Mouse (Mus musculus) heart, embryonic 13.5 days (tissue): ENCODE data around the gene Dsn1. TPM values are rescaled to one million over a fixed set of nuclear protein-coding genes. Genes with fewer than 3 reads are reported as not detected.
A peak's percentile ranks its signal among the peaks of the same experiment; 100 is the strongest.

Experiments used
- ATAC-seq: fragments of 200-750 bp; cut with Nextera tagmentation; 2 replicates; pipeline ENCODE4 v1.8.0; 2017; ENCODE audit warnings: moderate TSS enrichment; ENCODE audit not compliant: insufficient number of reproducible peaks, low FRiP score, low TSS enrichment; ENCODE audit errors: extremely low read depth
- H3K27ac ChIP-seq: fragments of 300-500 bp; sonication (generic); replicated peaks from 2 replicates; pipeline ENCODE4 v1.5.1; 2015; ENCODE audit warnings: moderate library complexity, mild to moderate bottlenecking, inconsistent platforms
- H3K27me3 ChIP-seq: fragments of 300-500 bp; sonication (generic); replicated peaks from 2 replicates; pipeline ENCODE4 v1.6.1; 2015; ENCODE audit warnings: mild to moderate bottlenecking, inconsistent platforms
- H3K36me3 ChIP-seq: fragments of 300-500 bp; sonication (generic); 2 replicates; pipeline ENCODE4 v1.6.1; 2015; ENCODE audit warnings: mild to moderate bottlenecking, inconsistent platforms
- H3K4me1 ChIP-seq: fragments of 300-500 bp; sonication (generic); 2 replicates; pipeline ENCODE4 v1.6.1; 2015; ENCODE audit warnings: inconsistent platforms
- H3K4me2 ChIP-seq: fragments of 300-500 bp; sonication (generic); 2 replicates; pipeline ENCODE4 v1.6.1; 2015; ENCODE audit warnings: inconsistent platforms, mild to moderate bottlenecking, moderate library complexity
- H3K4me3 ChIP-seq: fragments of 300-500 bp; sonication (generic); 2 replicates; pipeline ENCODE4 v1.5.1; 2015; ENCODE audit warnings: moderate library complexity, mild to moderate bottlenecking, inconsistent platforms
- H3K9ac ChIP-seq: fragments of 300-500 bp; sonication (generic); 2 replicates; pipeline ENCODE4 v1.6.1; 2015; ENCODE audit warnings: inconsistent platforms, mild to moderate bottlenecking, moderate library complexity
- H3K9me3 ChIP-seq: fragments of 300-500 bp; sonication (generic); 2 replicates; pipeline ENCODE4 v1.6.1; 2016; ENCODE audit warnings: inconsistent platforms
- WGBS: fragments of 180-500 bp; shearing (Covaris S2); methylation state at CpG from one replicate; pipeline ENCODE4 v1.1.7; 2015; ENCODE audit warnings: mixed read lengths; 5-methylcytosine and 5-hydroxymethylcytosine counted together
- polyA plus RNA-seq: library from polyadenylated mRNA; unstranded; fragments of >200 nt; fragmentation: Nextera tagmentation; extraction: Ambion mirVana; gene quantifications from 2 replicates; pipeline ENCODE4 v1.2.1, GENCODE M21; 2015

The Dsn1 gene
- polyA plus RNA-seq, 1 experiment from 2014 or later = 30.2 TPM

DNA sequence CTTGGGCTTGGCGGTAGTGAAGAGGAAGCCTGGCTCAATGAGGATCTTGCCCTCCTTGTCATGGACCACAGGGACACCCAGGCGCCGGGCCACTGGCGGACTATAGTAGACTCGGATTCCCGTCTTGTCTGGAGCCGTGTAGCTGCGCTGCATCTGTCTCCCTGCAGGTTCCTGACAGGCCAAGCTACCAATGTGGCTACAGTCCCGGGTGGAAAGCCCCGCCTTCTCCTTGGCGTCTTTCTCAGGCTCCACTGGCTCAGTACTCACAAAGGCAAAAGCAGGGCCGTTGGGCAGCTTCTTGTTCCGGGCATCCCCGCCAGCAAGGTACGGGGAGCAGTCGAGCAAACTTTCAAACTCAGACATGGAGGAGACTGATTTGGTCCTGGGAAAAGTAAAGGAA is 14.2 kb upstream of the Dsn1 start:
- Histone ChIP-seq H3K36me3 (peaks cover 99% of the 10 kb centered on the region), H3K4me1 (peaks cover 15% of the 10 kb centered on the region), H3K27ac (no peak overlapping the region), H3K4me2 (no peak overlapping the region), H3K9ac (no peak overlapping the region), H3K27me3 (no peaks in the 10 kb centered on the region), H3K9me3 (peaks cover 9% of the 10 kb centered on the region; the same call in 1 of the 2 replicates), H3K4me3 (no peak overlapping the region)
- ATAC-seq = no peak
- 90% methylated on average over 16 of the region's 16 CpGs for WGBS

DNA sequence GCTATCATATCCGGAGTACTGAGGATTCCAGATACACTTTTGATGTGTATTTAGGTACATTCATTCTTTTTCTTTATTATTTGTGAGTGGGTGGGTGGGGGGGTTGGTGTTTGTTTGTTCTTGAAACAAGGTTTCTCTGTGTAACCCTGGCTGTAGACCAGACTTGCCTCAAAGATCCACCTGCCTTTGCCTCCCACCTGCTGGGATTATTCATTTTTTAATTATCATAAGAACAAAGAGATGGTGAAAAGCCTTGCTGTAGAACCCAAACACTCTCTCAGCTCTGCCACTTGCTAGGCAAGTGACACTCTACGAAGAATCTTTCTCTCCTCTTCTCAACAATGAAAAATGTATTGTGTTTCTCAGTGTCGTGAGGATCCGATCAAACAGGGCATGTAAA is 12.3 kb upstream of the Dsn1 start:
- H3K27me3 ChIP-seq = no peaks in the 10 kb centered on the region
- peaks cover 17% of the 10 kb centered on the region for H3K4me1 ChIP-seq
- no peak overlapping the region for H3K4me2 ChIP-seq
- H3K9ac ChIP-seq = no peak overlapping the region
- H3K9me3 ChIP-seq = no peaks in the 10 kb centered on the region
- H3K36me3 ChIP-seq = peaks cover 98% of the 10 kb centered on the region
- no peak for ATAC-seq
- no peak overlapping the region for H3K27ac ChIP-seq
- WGBS = 92% methylated on average over 4 of the region's 4 CpGs
- no peak overlapping the region for H3K4me3 ChIP-seq

DNA sequence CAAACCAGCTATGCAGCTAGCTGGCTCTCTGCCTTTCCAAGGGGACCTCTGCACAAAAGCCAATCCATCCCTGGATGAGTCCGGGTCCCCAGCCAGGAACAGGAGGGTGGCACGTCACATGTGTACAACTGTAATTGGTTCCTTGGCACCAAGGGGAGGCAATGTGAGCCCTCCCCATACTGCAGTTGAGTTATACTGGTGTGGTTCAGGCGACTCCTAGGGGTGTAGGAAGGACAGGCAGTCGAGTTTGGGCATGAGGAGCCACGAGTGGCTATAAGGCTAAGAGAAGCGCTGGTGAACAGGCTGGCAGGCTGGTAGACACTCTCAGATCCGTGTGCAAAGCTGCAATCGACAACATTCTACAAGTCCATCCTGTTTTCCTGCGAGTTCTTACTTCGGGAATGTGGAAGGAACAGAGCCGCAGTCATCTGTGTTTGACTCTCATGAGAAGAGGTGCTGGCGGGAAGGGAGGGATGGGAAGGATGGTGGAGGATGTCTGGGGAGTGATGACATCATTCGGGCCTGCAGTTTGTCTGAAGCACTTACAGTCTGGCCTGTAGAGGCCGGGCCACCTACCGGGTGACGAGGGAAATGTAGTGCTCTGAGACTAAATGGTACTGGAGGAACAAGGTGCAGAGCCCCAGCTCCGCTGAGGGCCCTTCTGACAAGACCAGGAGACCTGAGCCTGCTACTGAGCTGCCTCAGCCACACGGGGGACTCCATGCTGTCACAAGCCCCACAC is 9.7 kb upstream of the Dsn1 start:
- peak; percentile 47; the same call in 1 of the 2 replicates for ATAC-seq
- Histone ChIP-seq H3K9me3 (no peaks in the 10 kb centered on the region), H3K4me2 (no peak overlapping the region), H3K4me3 (no peak overlapping the region), H3K9ac (0 out of 2 replicates have a peak overlapping the region, but pooled peaks have one; percentile 47), H3K27me3 (no peaks in the 10 kb centered on the region), H3K36me3 (peaks cover 84% of the 10 kb centered on the region), H3K27ac (peak overlapping the region; percentile 9), H3K4me1 (peaks cover 21% of the 10 kb centered on the region)
- WGBS = 43% methylated on average over 18 of the region's 18 CpGs

DNA sequence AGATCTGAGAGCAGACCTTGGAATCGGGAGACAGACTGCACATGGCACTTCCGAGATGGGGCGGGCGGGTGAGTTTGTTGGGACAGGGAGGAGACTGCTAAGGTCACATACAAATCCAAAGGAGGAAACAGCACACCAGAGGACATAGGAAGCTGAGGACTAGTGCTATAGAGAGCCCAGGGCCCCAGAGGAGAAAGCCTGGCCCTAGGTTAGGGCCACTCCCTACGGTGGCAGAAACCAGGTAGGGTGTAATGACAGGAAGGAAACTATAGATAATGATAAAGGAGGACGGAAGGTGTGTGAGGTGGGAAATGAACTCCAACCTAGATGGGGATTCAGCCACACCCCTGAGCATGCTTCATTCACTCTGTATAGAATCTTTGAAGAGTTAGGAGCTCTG is 5.4 kb upstream of the Dsn1 start:
- H3K27ac ChIP-seq = no peak overlapping the region
- H3K27me3 ChIP-seq = no peaks in the 10 kb centered on the region
- peaks cover 33% of the 10 kb centered on the region for H3K4me1 ChIP-seq
- no peak overlapping the region for H3K4me2 ChIP-seq
- H3K9me3 ChIP-seq = no peaks in the 10 kb centered on the region
- no peak overlapping the region for H3K9ac ChIP-seq
- H3K4me3 ChIP-seq = no peak overlapping the region
- ATAC-seq = no peak
- H3K36me3 ChIP-seq = peaks cover 41% of the 10 kb centered on the region
- WGBS = 63% methylated on average over 6 of the region's 6 CpGs

DNA sequence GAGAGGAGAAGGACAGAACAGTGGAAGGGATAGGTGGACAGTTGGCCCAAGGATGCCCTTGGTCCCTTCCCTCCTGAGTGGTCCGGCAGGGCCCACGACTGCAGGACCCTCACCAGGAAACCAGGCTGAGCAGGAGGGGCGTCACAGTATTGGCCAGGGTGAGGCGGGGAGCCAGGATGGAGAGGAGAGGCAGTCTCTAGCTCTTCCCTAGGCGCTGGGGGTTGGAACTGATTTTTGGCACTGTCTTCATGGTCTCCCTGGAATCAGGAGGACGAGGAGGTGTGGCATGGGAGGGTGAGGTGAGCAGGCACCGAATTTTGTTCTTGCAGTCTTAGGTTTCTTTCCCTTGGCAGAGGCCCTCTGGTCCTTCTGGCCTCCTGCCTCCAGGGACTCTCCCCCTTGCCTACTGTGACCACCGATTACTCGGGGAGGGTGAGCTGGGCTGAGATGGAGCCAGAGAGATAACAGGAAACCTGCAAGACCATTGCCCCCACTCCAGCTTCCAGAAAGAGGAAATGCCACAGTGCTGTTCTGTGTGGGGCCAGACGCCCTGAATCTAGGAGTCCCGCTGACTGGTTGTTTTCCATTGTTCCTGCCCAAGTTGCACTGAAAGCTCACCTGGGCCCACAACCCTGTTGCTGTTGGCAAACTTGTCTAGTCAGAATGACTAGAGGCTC is 3.8 kb upstream of the Dsn1 start:
- ATAC-seq = no peak
- 35% methylated on average over 9 of the region's 11 CpGs for WGBS

DNA sequence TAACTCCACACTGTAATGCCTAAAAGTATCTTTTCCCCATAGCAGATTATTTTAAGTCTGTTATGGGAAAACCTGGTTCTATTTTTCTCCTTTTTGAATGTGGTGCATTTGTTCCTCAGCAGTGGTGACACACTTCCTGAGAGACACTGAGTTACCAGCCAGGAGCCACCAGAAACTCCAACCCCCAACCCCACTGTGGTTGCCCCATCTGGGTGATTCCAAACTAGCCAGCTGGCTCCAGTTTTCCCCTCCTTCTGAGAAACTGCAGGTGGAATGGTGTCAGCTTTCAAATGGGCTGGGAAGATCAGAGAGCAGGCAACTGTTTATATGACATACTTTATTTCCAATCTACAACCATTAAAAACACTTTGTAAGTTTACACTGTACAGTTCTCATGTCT is 3.2 kb upstream of the Dsn1 start:
- H3K4me1 ChIP-seq = peaks cover 34% of the 10 kb centered on the region
- H3K4me2 ChIP-seq = no peak overlapping the region
- no peak overlapping the region for H3K27ac ChIP-seq
- no peak overlapping the region for H3K9ac ChIP-seq
- no peak overlapping the region for H3K4me3 ChIP-seq
- H3K9me3 ChIP-seq = no peaks in the 10 kb centered on the region
- H3K27me3 ChIP-seq = no peaks in the 10 kb centered on the region
- no peak for ATAC-seq
- peaks cover 23% of the 10 kb centered on the region for H3K36me3 ChIP-seq

More for the DNA sequence above, 3.8 kb upstream of the Dsn1 start:
- Histone ChIP-seq H3K4me3 (no peak overlapping the region), H3K9ac (0 out of 2 replicates have a peak overlapping the region, but pooled peaks have one; percentile 33), H3K27me3 (no peaks in the 10 kb centered on the region), H3K4me1 (peaks cover 30% of the 10 kb centered on the region), H3K4me2 (no peak overlapping the region), H3K36me3 (peaks cover 26% of the 10 kb centered on the region), H3K9me3 (no peaks in the 10 kb centered on the region), H3K27ac (no peak overlapping the region)

DNA sequence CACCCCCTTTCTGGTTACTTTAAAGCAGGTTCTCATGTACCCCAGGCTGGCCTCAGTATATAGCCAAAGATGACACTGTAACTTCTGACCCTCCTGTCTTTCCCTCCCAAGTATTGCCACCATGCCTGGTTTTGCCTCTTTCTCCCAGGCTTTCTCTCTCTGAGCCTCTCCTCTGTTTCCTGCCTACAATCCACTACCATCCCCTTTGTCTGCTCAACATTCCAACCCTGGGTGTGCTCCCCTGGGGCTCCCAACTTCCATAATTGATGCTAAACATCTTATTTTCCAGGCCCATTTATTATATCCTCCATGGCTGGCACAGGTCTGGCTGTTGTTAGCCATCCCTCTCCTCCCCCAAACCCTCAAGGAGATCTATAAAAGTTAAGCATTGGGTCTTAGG is 1.6 kb upstream of the Dsn1 start:
- Histone ChIP-seq H3K27ac (no peak overlapping the region), H3K36me3 (peaks cover 23% of the 10 kb centered on the region), H3K4me3 (no peak overlapping the region), H3K4me1 (peaks cover 34% of the 10 kb centered on the region), H3K4me2 (no peak overlapping the region), H3K9me3 (no peaks in the 10 kb centered on the region), H3K27me3 (no peaks in the 10 kb centered on the region), H3K9ac (no peak overlapping the region)
- no peak for ATAC-seq

DNA sequence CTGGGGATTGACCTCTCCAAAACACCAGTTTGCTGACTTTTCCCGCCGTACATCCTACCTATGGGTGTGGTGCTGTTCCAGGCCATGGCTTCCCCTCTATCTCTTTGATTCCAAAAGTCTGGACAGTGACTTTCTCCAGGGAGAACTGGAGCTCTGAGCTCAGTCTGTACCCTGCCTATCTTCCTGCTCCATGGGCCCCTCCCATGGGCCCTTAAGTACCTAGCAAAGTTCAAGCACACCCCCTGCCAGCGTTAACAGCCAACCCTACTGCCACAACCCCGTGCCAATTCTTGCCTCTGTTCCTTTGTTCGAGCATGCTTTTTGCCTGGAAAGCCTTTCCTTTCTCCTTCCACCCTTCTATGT is 261 bp upstream of the Dsn1 start:
- no peak for ATAC-seq
- H3K9me3 ChIP-seq = no peaks in the 10 kb centered on the region
- peak overlapping the region; percentile 87 for H3K4me3 ChIP-seq
- H3K27ac ChIP-seq = peak overlapping the region; percentile 88
- 26% methylated on average over 5 of the region's 5 CpGs for WGBS
- peak overlapping the region; percentile 92 for H3K4me2 ChIP-seq
- peak overlapping the region; percentile 92 for H3K9ac ChIP-seq
- peaks cover 32% of the 10 kb centered on the region for H3K36me3 ChIP-seq
- H3K4me1 ChIP-seq = peaks cover 34% of the 10 kb centered on the region
- no peaks in the 10 kb centered on the region for H3K27me3 ChIP-seq

DNA sequence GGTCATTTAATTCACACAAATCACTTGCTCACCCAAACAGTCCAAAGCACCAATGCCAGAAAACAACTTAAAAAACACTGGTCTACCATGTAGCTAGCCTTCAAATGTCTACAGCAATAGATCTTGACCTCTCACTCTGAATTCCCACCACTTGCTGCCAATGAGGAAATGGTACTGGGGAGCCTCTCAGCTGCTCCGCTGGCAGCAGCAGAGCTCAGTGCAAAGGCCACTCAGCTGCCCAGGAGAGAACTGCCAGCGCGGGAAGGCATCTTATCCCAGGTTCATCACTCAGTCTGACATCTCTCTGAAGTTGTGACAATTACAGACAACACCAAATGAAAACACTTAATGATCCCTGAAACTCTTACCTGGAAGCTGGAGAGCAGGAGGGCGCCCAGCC is 4.6 kb downstream of the Dsn1 start:
- Histone ChIP-seq H3K4me3 (no peak overlapping the region), H3K27ac (no peak overlapping the region), H3K9me3 (no peaks in the 10 kb centered on the region), H3K27me3 (no peaks in the 10 kb centered on the region), H3K36me3 (peaks cover 75% of the 10 kb centered on the region), H3K4me1 (peaks cover 13% of the 10 kb centered on the region), H3K9ac (no peak overlapping the region), H3K4me2 (no peak overlapping the region)
- WGBS = 90% methylated on average over 4 of the region's 4 CpGs
- ATAC-seq = no peak

DNA sequence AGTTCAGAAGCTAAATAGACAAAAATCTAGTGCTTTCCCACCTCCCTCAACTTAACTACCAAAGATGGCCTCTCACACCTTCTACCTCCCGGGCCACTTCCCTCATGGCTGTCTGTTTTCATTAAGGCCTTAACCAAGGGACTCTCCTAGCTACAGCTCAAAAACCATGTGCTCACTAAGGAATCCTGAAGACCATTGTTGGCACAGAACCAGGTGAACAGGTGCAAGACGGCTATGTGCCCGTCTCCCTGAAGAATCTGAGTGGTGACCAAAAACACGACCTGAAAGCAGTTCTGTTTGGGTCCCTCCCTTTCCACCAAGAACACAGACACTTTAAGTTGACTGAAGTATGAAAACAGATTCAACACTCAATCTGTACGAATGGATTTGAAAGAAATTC is 8.7 kb downstream of the Dsn1 start:
- no peak overlapping the region for H3K27ac ChIP-seq
- H3K4me3 ChIP-seq = no peak overlapping the region
- no peaks in the 10 kb centered on the region for H3K4me1 ChIP-seq
- no peak overlapping the region for H3K4me2 ChIP-seq
- H3K27me3 ChIP-seq = no peaks in the 10 kb centered on the region
- peaks cover 94% of the 10 kb centered on the region for H3K36me3 ChIP-seq
- WGBS = 86% methylated on average over 5 of the region's 5 CpGs
- ATAC-seq = no peak
- no peak overlapping the region for H3K9ac ChIP-seq
- H3K9me3 ChIP-seq = no peaks in the 10 kb centered on the region

DNA sequence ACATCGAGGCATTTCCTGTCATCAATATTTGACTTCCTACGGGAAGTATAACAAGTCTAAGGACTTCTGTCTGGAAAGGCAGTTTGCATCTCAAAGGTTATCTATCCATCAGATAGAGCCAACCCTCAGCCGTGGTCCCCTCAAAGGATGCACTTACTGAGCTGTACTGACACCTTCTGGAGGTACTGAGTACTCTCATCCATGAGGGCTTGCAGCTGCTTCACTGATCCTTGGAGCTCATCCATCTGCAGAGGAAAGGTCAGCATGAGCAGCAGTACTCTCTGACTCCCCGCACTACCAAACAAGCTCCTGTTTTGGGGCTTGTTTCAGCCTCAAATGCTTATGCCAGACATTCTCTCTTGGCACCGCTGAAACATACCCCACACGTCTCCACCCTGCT is 10.4 kb downstream of the Dsn1 start:
- H3K27me3 ChIP-seq = no peaks in the 10 kb centered on the region
- no peaks in the 10 kb centered on the region for H3K4me1 ChIP-seq
- no peak overlapping the region for H3K4me3 ChIP-seq
- no peak for ATAC-seq
- H3K27ac ChIP-seq = no peak overlapping the region
- H3K9me3 ChIP-seq = no peaks in the 10 kb centered on the region
- WGBS = 63% methylated on average over 6 of the region's 6 CpGs
- no peak overlapping the region for H3K9ac ChIP-seq
- H3K36me3 ChIP-seq = peaks cover 80% of the 10 kb centered on the region
- no peak overlapping the region for H3K4me2 ChIP-seq
